Mouse (Mus musculus) kidney, adult 10 weeks (tissue): Measurements from ENCODE around the gene Etnk1. TPM values are rescaled to one million over a fixed set of nuclear protein-coding genes. Genes with fewer than 3 reads are reported as not detected.

Experiments used
- polyA plus RNA-seq: library from polyadenylated mRNA; stranded (reverse); fragments of 350-450 nt; fragmentation: Illumina TruSeq; extraction: RNeasy Lipid Tissue Mini Kit (QIAGEN cat#74804); gene quantifications from one replicate; pipeline ENCODE4 v1.2.3, GENCODE M21; 2014; ENCODE audit warnings: low read depth, low replicate concordance

Etnk1 gene
- polyA plus RNA-seq: 414 TPM

GRCm38 (mm10) chr6:143166452-143167357 is at the start of gene Etnk1:
Gene Etnk1 (plus strand): TSS chr6:143167221.

Other genes with a start within 250 kb of the Etnk1 start
- 50.8 TPM for gene St8sia1, start 202.8 kb upstream of the Etnk1 start, polyA plus RNA-seq
- 30.2 TPM for gene C2cd5, start 67.1 kb upstream of the Etnk1 start, polyA plus RNA-seq